Mouse (Mus musculus): ENCODE results near the gene Marcks. TPM values are rescaled to one million over a fixed set of nuclear protein-coding genes. Genes with fewer than 3 reads are reported as not detected.
"Not testable (repeated sequence)": the region's sequence is repeated elsewhere in the genome, so short reads cannot be mapped to it uniquely, and the experiment has no call there.

Gene Marcks
- total RNA-seq, 2 experiments from 2014 or later: 77.4 to 88.5 TPM

- peak; percentile 88 to 93 for DNase-seq (ENCODE audit: low spot score in 2 of 2)
Measured at GRCm38 (mm10) chr10:37136981-37137518, 1.7 kb downstream of the Marcks start.

- DNase-seq (ENCODE audit: low spot score in 2 of 2): peak; percentile 35 to 56
Measured at GRCm38 (mm10) chr10:37135951-37136751, 2.6 kb downstream of the Marcks start.

- no peak for DNase-seq (ENCODE audit: low spot score in 2 of 2)
Measured at GRCm38 (mm10) chr10:37133876-37134708, 4.6 kb downstream of the Marcks start.

- DNase-seq (ENCODE audit: low spot score in 2 of 2): no peak
Measured at GRCm38 (mm10) chr10:37132671-37133070, 6.0 kb downstream of the Marcks start.

GRCm38 (mm10) chr10:37129652-37130051 is 9.1 kb downstream of the Marcks start:
- no peak for DNase-seq (ENCODE audit: low spot score in 2 of 2)

GRCm38 (mm10) chr10:37115329-37115728 is 23.4 kb downstream of the Marcks start:
- no peak for DNase-seq (ENCODE audit: low spot score in 2 of 2)

- no peak for DNase-seq (ENCODE audit: low spot score in 2 of 2)
Measured at GRCm38 (mm10) chr10:37112812-37113211, 25.9 kb downstream of the Marcks start.

- no peak for DNase-seq (ENCODE audit: low spot score in 2 of 2)
Measured at GRCm38 (mm10) chr10:37112362-37112761, 26.4 kb downstream of the Marcks start.

GRCm38 (mm10) chr10:37111432-37111831 is 27.3 kb downstream of the Marcks start:
- no peak for DNase-seq (ENCODE audit: low spot score in 2 of 2)

- DNase-seq (ENCODE audit: low spot score in 2 of 2): no peak
Measured at GRCm38 (mm10) chr10:37106871-37107627, 31.7 kb downstream of the Marcks start.

- DNase-seq (ENCODE audit: low spot score in 2 of 2): no peak
Measured at GRCm38 (mm10) chr10:37106303-37106702, 32.4 kb downstream of the Marcks start.

- DNase-seq (ENCODE audit: low spot score in 2 of 2): no peak
Measured at GRCm38 (mm10) chr10:37102227-37103080, 36.3 kb downstream of the Marcks start.

- no peak for DNase-seq (ENCODE audit: low spot score in 2 of 2)
Measured at GRCm38 (mm10) chr10:37101733-37102132, 37.0 kb downstream of the Marcks start.

GRCm38 (mm10) chr10:37096529-37096928 is 42.2 kb downstream of the Marcks start:
- DNase-seq (ENCODE audit: low spot score in 2 of 2): no peak

GRCm38 (mm10) chr10:37095803-37096202 is 42.9 kb downstream of the Marcks start:
- DNase-seq (ENCODE audit: low spot score in 2 of 2): no peak

- DNase-seq (ENCODE audit: low spot score in 2 of 2): no peak
Measured at GRCm38 (mm10) chr10:37093306-37093705, 45.4 kb downstream of the Marcks start.

- no peak for DNase-seq (ENCODE audit: low spot score in 2 of 2)
Measured at GRCm38 (mm10) chr10:37090411-37090810, 48.3 kb downstream of the Marcks start.

GRCm38 (mm10) chr10:37084071-37084470 is 54.6 kb downstream of the Marcks start:
- DNase-seq (ENCODE audit: low spot score in 2 of 2): not testable (repeated sequence)
